Mouse (Mus musculus): Measurements from ENCODE around the gene Epha5.

Epha5 gene

DNA sequence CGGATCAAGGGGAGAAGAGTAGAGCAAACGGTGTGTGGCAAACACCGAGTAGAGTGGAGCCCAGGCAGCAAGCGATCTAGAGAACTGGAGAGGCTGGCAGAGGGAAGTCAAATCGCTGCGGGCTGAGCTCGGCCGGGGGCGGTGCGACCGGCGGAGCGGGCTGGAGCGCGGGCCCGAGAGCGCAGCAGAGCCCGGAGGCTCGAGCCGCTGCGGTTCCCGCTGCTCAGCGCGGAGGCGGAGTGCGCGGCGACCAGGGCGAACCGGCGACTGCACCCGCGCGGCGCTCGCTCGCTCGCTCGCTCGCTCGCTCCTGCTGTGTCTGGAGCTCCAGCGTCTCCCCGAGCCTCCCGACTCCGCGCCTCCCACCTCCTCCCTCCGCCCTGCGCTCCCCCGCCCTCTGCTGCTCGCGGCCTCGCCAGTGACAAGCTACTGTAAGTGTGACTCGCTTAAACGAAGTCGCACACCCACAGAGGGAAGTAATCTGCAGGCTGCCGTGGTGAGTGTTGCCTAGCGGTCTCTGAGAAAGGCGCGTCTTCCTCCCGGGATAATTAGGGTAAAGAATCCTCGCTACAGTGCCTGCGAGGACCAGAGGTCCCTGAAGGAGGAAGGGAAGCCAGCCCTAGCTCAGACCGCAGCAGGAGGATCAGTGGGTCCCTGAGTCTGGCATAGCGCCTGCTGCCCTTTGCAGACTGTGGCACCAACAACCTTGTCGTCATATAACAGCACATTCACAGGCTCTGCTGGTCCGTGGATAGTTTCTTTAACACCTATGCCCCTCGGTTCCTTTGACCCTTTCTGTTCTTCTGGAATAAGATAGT lies at the start of gene Epha5:
TSS of gene Epha5 (minus strand) at position 321 of the 818 bp plus-strand sequence.
- DNase-seq (ENCODE audit: low read depth, low spot score), result no peak

DNA sequence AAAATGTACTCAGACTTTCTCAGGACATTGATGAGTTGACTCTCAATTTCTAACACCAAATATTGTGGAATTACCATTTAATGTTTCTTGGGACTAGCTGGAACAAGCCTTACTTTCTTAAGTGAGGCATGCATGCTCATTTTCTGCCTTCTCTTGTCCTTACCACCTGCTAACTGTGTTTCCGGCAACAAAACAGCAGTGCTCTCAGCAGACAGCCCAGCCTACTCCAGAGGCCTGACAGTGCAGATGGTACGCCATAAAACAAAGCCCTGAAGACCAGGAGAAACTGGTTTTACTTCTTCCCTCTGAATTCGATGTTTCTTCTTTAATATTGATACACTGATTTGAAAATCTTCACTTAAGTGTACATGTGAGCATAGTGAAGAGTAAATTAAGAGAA lies 39.0 kb upstream of the Epha5 start:
- no peak for DNase-seq (ENCODE audit: low read depth, low spot score)

DNA sequence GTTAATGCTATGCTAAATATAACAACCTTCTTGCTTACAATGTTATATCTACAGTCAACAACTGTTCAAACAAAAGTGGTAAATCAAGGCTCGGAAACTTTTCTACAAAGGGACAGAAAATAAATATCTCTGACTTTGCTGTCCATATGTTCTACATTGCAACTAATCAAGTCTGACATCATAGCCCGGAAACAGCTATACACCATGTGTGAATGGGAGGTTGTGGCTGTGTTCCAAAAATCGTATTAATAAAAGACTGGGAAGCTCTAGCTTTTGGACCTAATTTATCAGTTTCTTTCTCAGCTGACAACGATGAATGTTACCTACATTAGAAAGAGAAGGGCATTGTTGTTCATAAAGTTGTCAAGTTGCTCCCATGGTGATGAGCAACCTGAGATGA lies 37.5 kb upstream of the Epha5 start:
- DNase-seq (ENCODE audit: low read depth, low spot score), result no peak

DNA sequence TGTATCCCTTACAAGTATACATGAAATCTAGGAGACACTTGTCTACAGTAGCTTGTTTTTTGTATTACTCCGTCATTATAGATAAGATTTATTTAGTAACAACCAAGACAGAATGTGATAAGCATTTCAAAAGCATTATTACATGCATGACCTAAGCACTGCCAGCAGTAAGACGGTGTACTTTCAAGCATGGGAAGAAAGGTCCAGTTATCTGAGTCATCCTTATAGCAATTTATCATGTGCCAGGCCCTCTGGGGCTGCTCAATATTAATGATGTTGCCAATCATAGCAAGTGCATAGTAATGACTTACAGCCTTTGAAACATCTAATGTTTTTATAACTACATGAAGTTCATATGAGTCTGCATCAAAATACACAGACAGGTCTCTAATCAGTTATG lies 36.7 kb upstream of the Epha5 start:
- no peak for DNase-seq (ENCODE audit: low read depth, low spot score)

DNA sequence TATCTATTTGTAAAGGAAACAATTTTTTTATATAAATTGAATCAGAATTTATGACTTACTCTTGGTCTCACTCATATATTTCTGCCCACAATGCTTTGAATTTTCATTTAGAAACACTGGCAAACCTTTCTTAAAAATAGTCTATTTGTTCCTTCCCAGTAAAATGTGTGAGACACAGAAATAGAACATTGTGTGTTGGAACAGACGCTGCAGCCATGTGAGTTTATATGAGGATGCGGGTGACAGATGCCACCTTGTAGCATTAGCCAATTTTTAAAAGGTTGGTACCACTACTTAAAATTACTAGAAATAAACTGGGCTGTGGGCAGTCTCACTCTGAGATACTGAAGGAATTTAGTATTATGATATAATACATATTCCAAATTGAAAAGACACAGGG lies 23.1 kb upstream of the Epha5 start:
- DNase-seq (ENCODE audit: low read depth, low spot score), result no peak

DNA sequence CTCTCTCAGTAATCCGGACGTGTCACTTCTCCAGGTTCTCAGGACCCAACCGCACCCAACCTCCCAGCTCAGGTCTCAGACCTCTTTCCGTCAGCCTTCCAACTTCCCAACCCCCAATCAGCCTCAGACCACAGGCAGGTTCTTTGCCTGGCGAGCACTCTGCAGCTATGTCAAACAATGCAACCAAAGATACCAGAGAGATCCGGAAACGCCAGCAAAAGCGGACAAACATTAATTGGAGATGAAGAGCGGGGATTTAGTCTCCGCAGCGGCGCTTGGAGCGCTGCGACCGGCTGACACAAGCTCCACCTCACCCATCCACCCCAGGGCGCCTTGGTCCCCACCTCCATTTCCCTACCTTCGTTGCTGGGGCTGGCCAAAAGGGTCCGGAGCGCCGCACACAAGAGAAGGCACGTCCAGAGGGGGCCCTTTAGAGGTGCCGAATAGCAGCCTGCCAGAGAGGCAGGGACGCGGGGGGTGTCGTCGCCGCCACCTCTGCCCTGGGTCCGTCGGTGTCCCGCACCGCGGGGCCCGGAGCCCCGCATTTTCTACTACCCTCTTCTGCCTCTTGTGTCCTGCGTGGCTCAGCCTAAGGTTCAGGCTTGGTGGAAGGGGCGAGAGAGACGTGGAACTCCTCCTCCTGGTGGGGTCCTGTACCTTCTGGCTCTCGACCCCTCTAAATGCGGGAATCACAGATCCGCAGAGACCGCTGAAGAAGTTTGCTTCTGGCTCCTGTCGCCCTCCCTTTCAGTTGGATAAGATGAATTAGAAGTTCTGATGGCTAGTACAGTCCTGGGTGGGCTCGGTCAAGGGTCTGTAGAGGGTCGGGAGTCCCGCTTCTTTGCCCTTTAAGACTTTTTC lies 991 bp downstream of the Epha5 start:
- DNase-seq (ENCODE audit: low read depth, low spot score), result no peak

DNA sequence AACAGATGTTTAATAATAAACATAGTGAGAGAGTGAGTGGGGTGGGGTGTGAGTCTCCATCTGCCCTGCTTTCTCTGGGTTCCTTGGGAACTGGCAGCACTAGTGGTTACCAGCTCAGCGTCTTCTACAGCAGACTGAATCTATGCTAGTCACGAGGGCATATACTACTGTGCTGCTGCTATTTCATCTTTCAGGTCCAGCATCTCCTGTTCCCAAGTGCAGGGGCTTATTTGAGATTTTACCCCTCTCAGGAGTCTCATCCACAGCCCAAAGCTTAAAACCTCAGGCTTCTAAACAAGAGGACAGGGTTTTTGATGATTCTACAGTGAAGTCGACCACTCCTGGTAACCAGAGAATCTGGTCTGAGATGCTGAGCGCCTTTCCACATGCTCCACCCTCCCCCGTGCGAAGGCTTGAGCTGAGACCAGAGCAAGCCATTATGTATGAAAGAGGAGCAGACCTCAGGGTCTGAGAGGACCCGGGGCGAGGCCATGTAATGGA lies 2.2 kb downstream of the Epha5 start:
- DNase-seq (ENCODE audit: low read depth, low spot score), result no peak

DNA sequence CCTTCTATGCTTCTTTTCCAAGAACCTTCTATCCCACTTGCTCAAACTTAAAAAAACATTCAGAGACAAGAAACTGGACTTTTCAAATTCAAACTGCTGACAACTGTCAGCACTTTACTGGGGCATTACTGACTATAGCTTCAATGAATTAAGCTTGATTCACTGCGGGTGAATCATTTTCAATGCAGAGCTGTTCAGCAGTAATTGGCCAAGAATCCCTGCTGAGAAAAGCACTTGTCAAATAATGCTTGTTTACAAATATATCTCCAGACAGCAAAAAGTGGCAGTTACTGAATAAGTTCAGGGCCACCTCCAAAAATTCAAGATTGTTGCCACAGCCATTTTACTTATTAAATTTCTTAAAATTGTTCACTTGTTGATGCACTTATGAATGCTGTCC lies 4.2 kb downstream of the Epha5 start:
- no peak for DNase-seq (ENCODE audit: low read depth, low spot score)

DNA sequence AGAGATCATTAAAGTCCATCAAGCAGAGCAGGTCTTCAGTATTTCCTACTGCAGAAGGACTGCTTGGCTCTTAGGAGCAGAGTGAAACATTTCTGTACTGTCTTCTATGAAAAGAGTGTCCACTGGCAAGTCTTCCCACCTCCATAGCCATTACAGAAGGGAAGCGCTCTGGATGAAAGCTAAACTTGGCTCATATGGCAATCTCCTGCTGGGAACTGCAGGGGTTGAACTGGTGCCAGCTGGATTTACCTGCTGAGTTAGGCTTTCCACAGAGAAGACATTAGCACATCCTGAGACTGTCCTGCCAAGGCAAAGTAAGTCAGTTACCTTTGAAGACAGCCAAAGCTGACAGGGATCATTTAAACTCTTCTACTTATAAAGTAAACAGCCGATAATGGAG lies 8.8 kb downstream of the Epha5 start:
- no peak for DNase-seq (ENCODE audit: low read depth, low spot score)

DNA sequence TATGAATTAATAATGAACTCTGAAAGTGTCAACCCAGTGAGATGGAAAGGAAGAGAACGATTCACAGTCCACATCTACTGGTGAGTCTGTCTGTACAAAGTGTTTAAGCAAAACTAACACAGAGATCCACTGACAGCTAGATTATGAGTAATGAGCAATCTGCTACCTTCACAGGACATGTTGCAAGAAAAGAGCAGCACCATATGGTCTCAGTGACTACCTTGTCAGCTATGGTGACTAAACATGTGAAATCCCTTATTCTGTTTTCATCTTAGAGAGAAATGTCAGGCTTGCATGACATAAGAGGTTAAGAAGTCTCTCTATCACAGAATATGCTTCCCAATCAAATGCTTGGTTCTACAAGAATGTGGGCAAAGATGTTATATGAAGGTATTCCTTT lies 20.1 kb downstream of the Epha5 start:
- no peak for DNase-seq (ENCODE audit: low read depth, low spot score)

DNA sequence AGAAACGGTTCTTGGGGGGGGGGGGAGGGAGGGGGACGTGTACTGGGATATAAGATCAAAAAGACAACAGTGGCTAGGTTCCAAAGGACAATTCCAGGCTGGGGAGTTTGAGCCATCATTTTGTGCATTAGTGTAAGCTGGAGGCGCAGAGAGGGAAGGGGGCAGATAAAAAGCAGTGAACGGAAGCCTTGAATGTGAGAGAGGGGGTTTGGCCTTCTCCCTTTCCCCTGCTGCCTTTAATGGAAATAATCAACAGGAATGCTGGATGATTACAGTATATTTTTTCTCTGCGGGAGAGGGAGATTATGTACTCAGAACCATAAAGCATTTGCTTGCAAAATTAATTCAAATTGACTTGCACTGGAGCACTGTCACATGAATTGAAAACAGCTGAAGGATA lies 51.8 kb downstream of the Epha5 start:
- DNase-seq (ENCODE audit: low read depth, low spot score), result no peak

DNA sequence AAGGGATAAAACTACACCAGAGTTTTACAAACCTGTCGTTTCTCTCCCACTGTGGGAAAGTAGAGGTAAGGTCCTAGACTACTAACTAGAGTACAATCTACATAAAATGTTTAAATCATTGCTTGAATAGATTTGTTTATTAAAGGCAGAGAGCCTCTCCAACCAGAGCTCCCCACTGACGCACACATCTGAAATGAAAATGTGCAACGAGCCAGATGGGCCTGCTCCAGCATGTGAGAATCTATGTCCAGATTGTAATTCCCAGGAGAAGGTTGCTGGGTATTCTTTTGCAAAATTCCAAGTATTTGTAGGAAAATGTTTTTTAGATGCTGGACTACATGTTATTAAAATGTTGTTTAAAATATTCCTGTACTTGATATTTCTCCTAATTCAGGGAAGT lies 57.8 kb downstream of the Epha5 start:
- DNase-seq (ENCODE audit: low read depth, low spot score), result no peak

DNA sequence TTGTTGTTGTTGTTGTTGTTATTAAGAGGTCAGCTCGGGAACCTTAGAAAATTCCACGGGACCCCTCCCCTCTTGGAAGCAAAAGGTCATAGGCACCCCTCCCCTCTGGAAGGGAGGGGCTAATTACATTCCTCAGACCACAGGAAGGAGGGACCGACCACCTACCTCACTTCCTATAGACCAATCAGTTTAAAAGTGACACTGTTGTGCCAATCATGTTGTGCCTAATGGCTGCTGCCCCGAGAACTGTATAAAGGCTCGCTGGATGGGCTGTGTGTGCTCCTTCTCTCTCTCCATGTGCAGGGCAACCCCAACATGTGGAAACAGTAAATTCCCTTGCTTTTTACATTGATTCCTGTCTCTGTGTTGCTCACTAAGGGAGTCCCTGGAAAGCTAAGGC lies 64.1 kb downstream of the Epha5 start:
- no peak for DNase-seq (ENCODE audit: low read depth, low spot score)

DNA sequence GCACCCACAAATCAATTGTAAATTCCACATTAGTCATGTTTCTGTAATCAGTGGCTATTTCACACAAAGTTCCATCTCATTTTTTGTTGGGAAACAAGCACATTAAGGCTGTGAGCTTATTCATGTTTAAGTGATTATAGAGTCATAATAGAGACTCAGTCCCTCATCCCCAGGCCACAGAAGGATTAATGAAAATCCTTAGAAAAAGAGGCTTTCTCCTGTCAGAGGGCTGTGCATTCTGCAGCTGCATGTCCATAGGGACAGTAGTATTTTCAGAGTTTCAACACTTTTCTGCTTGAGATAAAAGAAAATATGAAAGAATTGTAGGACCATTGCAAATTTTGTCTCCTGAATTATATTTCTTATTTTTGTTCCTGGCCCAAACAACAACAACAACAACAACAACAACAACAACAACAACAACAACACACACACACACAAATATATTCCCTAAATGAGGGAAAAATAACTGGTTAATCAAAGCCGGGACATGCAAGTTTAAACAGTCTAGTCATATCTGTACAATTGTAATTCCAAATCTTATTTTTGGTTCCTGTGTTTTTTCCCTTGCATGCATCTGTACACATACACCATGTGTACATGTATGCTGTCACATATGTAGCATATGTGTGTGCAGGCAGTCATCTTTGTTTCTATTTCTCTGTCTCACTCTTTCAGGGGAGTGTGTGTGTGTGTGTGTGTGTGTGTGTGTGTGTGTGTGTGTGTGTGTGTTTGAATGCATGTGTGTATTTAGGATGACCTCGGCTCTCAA lies 70.3 kb downstream of the Epha5 start:
- DNase-seq (ENCODE audit: low read depth, low spot score), result no peak

DNA sequence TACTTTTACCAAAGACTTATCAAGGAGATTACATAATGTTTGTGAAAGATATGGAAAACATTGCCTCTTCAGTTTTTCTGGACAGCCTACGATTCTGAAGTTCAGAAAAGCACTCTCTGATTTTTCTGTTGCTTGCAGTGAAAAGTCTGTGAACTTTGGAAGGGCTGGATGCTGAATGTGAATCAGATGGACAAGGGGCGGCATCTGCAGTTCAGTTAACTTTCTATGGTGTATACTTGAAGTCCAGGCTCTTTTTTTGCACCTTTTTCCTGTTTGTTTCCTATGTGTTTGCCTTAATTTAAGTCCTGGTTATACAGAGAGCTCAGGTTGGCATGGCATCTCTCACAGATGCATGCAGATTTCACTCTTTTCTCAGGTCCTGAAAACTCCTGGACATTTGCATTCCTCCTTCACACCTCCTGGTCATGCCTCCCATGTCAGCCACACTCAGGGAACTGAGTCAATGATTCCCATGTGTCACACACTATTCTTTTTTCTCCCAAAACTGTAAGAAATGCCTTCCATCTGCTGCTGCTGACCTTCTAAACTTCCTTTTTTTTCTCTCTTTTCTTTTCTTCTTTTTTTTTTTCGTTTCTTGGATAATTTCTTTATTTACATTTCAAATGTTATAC lies 81.2 kb downstream of the Epha5 start:
- no peak for DNase-seq (ENCODE audit: low read depth, low spot score)

DNA sequence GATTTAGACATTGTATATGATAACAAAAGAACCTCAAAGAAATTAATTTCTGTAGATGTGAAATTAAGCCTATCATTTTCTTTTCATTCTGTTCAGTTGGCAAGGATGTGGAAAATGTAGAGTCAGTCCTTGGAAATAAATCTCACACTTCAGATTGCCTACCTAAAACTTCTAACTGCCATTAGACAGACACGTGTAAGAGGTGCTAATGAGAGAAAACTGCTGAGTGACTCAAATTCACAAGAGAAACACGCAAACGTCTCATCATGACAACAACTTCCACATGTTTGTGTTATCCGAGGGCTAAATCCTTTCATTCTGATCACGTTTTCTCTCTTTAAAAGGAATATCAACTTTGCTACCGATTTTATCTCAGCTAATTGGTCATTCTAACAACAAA lies 82.7 kb downstream of the Epha5 start:
- DNase-seq (ENCODE audit: low read depth, low spot score), result no peak

DNA sequence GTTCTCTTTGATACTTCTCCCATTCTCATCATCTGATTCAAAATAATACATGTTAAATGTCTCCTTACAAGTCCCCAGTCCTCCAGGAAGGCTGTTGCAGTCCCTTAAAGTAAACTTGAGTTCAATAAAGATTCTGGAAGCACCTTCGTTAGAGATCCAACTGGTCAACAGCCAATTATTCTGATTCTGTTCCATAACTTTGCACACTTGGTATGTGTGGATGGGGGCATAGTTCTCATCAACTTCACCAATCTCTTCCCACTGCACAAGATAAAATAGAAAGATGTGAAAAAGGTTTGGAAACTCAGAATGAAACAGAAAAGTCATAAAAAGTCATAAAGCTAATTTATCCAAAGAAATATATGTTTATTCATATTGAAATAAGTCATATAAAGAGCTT lies 85.6 kb downstream of the Epha5 start:
- DNase-seq (ENCODE audit: low read depth, low spot score), result no peak

DNA sequence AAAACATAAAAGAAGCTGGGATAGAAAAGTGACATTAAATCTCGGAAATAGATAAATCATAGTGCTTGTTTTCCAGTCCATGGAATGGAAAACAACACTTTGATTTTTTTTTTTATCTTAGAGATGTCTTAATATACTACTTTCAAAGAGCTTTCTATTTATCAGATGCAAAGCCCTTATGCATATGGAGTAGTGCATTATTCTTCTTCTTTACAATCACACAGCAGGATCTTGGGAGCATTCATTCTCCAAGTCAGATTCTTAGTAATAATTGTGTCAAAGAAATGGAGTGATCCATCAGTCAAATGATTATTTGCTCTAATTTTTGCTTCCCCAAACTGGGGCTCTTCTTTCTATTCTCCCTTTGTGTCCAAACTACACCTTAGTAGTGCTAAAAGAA lies 96.6 kb downstream of the Epha5 start:
- no peak for DNase-seq (ENCODE audit: low read depth, low spot score)

DNA sequence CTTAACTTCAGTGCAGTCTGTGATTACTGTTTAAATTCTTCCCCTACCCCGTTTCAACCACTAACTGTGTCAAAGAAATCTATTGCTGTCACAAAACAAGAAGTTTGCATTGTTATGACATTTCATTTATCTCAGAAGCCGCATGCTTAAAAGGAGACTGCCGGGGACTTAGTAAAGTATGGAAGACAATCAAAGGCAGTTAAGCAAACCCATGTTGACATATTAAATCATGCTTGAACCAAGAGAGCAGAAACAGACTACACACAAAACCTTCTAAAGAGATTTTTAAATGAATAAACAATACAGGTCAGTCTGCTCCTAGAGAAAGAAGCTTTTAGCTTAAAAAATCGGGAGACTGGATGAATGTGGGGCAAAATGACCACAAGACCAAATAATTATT lies 97.0 kb downstream of the Epha5 start:
- no peak for DNase-seq (ENCODE audit: low read depth, low spot score)

DNA sequence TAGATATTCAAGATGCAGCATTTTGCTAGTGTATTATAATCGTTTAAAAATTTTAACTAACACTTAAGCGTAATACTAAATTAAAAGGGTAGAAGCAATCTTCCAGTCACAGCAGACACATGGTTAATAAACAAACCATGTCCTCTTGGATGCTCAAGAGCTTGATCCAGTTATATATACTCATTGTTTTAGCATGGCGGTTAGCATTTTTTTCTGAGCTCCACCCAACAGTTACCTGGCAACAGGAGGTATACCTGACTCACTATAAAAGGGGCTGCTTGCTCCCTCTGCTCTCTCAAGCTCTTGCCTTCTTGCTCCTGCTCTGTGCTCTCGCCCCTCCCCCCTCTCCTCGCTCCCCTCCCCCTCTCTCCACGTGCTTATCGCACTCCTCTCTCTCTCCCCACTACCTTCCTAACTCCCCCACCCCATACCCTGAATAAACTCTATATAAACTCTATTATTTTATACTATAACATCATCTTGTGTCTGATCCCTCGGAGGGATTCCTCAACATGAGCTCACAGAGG lies 98.3 kb downstream of the Epha5 start:
- DNase-seq (ENCODE audit: low read depth, low spot score), result no peak

DNA sequence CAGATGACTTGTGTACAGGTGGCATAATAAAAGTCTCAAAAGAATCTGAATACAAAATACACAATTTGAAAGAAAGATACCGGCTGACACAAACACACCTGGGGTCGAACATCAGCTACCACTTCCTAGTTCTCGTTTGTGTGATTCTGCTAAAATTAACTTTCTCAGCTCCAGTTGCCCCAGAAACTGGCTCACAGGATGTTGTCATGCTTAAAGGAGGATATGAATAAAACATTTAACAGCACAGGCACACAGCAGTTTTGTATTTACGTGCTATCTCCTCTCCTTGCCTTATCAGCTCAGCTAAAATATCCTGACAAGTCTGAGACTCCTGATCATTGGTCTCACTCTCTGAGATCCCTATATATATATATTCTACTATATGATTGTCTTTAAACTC lies 99.3 kb downstream of the Epha5 start:
- DNase-seq (ENCODE audit: low read depth, low spot score), result no peak
